Comparison of ENCODE assay signal across 14 mouse cellular contexts in genomic region chr2:178631336-178631735, GRCm38 (mm10).
DNase-seq lines count a peak whose midpoint lies in the region; ATAC-seq and TF ChIP-seq lines count a peak whose summit lies in the region.
"Had no signal": no experiment of that assay in that cellular context is flagged by ENCODE, and none has a peak within 500 bp of the region (broad histone marks: within the 10 kb centered on the region; RNA-seq: fewer than 3 reads in every experiment).

No protein-coding gene starts in this region.

- H3K27ac ChIP-seq in heart, embryonic 12.5 days (ENCODE audit: poor library complexity, severe bottlenecking): no peak overlapping the region
- H3K27ac ChIP-seq in stomach, embryonic 15.5 days: peak overlapping the region; percentile 62
- no peak overlapping the region for H3K27ac ChIP-seq in stomach, postnatal 0 days (replicated peaks)
- no peak overlapping the region for H3K27ac ChIP-seq in kidney, postnatal 0 days
- no peak overlapping the region for H3K27ac ChIP-seq in stomach, embryonic 16.5 days (ENCODE audit: low read length)

- H3K9ac ChIP-seq in heart, embryonic 12.5 days: no peak overlapping the region
- H3K9ac ChIP-seq in stomach, embryonic 15.5 days: no peak overlapping the region
- no peak overlapping the region for H3K9ac ChIP-seq in stomach, postnatal 0 days (ENCODE audit: low read length)
- H3K9ac ChIP-seq in kidney, postnatal 0 days (ENCODE audit: low read depth, low read length): no peak overlapping the region
- no peak overlapping the region for H3K9ac ChIP-seq in stomach, embryonic 16.5 days (ENCODE audit: low read length)

- peak; percentile 33 to 50 for DNase-seq in heart, adult 18-20 months
- no peak for DNase-seq in stomach, postnatal 0 days (ENCODE audit: low spot score)
- no peak for DNase-seq in kidney, postnatal 0 days (ENCODE audit: low spot score)
- no peak for DNase-seq in retina, postnatal 1 day
- DNase-seq in cerebellum, postnatal 14 days: no peak
- DNase-seq: B cell, adult 2 months; cerebellum, adult 9-11 months; lung, adult 18-20 months; right cerebral cortex, postnatal 25 days had no signal

- no peaks in the 10 kb centered on the region for H3K9me3 ChIP-seq in heart, embryonic 12.5 days (replicated peaks)
- H3K9me3 ChIP-seq in stomach, embryonic 15.5 days: no peaks in the 10 kb centered on the region
- H3K9me3 ChIP-seq in stomach, postnatal 0 days (ENCODE audit: control insufficient read depth, low read length): no peaks in the 10 kb centered on the region
- no peaks in the 10 kb centered on the region for H3K9me3 ChIP-seq in kidney, postnatal 0 days (replicated peaks; ENCODE audit: low read length)
- H3K9me3 ChIP-seq in stomach, embryonic 16.5 days (replicated peaks; ENCODE audit: control insufficient read depth, low read length): no peaks in the 10 kb centered on the region

- 47% methylated on average over 3 of the region's 3 CpGs for WGBS in heart, embryonic 12.5 days
- WGBS in stomach, embryonic 15.5 days: 41% methylated on average over 3 of the region's 3 CpGs
- WGBS in stomach, postnatal 0 days: 48% methylated on average over 3 of the region's 3 CpGs
- 21% methylated on average over 3 of the region's 3 CpGs for WGBS in kidney, postnatal 0 days
- WGBS in stomach, embryonic 16.5 days: 30% methylated on average over 3 of the region's 3 CpGs

- no peak overlapping the region for H3K4me2 ChIP-seq in heart, embryonic 12.5 days
- H3K4me2 ChIP-seq in stomach, embryonic 15.5 days: no peak overlapping the region
- H3K4me2 ChIP-seq in stomach, postnatal 0 days (replicated peaks; ENCODE audit: low read depth): no peak overlapping the region
- H3K4me2 ChIP-seq in kidney, postnatal 0 days (ENCODE audit: low read length): no peak overlapping the region
- H3K4me2 ChIP-seq in stomach, embryonic 16.5 days (ENCODE audit: low read depth, low read length): no peak overlapping the region

- no peaks in the 10 kb centered on the region; the same call in none of the 2 replicates for H3K27me3 ChIP-seq in heart, embryonic 12.5 days (replicated peaks)
- no peaks in the 10 kb centered on the region for H3K27me3 ChIP-seq in stomach, embryonic 15.5 days (replicated peaks)
- H3K27me3 ChIP-seq in stomach, postnatal 0 days (ENCODE audit: control insufficient read depth, insufficient read depth, low read length): no peaks in the 10 kb centered on the region
- H3K27me3 ChIP-seq in kidney, postnatal 0 days (ENCODE audit: insufficient read depth, low read length): no peaks in the 10 kb centered on the region
- peaks cover 3% of the 10 kb centered on the region; the same call in 1 of the 2 replicates for H3K27me3 ChIP-seq in stomach, embryonic 16.5 days (ENCODE audit: control insufficient read depth, insufficient read depth, low read length)

- peaks cover 11% of the 10 kb centered on the region for H3K4me1 ChIP-seq in heart, embryonic 12.5 days (replicated peaks)
- H3K4me1 ChIP-seq in stomach, embryonic 15.5 days: peaks cover 34% of the 10 kb centered on the region
- no peaks in the 10 kb centered on the region for H3K4me1 ChIP-seq in stomach, postnatal 0 days (replicated peaks; ENCODE audit: control insufficient read depth, insufficient read depth)
- peaks cover 18% of the 10 kb centered on the region; the same call in 1 of the 2 replicates for H3K4me1 ChIP-seq in kidney, postnatal 0 days (replicated peaks; ENCODE audit: insufficient read depth, low read length)
- peaks cover 33% of the 10 kb centered on the region for H3K4me1 ChIP-seq in stomach, embryonic 16.5 days (ENCODE audit: control insufficient read depth, insufficient read depth, low read length)

- no peak overlapping the region for H3K4me3 ChIP-seq in heart, embryonic 12.5 days
- H3K4me3 ChIP-seq in stomach, embryonic 15.5 days (replicated peaks): no peak overlapping the region
- no peak overlapping the region for H3K4me3 ChIP-seq in stomach, postnatal 0 days (ENCODE audit: low read depth, low read length)
- H3K4me3 ChIP-seq in kidney, postnatal 0 days (replicated peaks; ENCODE audit: low read depth, low read length): no peak overlapping the region
- H3K4me3 ChIP-seq in stomach, embryonic 16.5 days (replicated peaks; ENCODE audit: low read length): no peak overlapping the region

- TF ChIP-seq CTCF in stomach, postnatal 0 days (IDR thresholded peaks at IDR 0.05; ENCODE audit: low read depth): no peak
- TF ChIP-seq CTCF in kidney, postnatal 0 days (IDR thresholded peaks at IDR 0.05; ENCODE audit: low read depth): no peak

- no peak for ATAC-seq in heart, embryonic 12.5 days (ENCODE audit: insufficient number of reproducible peaks, low FRiP score)
- ATAC-seq in stomach, embryonic 15.5 days (ENCODE audit: insufficient read depth, low FRiP score, low read depth): no peak
- ATAC-seq in stomach, postnatal 0 days (ENCODE audit: low FRiP score, low TSS enrichment): no peak
- ATAC-seq in kidney, postnatal 0 days (replicated peaks; ENCODE audit: low FRiP score, low read depth): peak; percentile 25
- ATAC-seq in stomach, embryonic 16.5 days (ENCODE audit: insufficient read depth, low FRiP score): peak; percentile 21; the same call in 1 of the 2 replicates
- ATAC-seq: forebrain, embryonic 16.5 days; inflammation-experienced regulatory T-cells, adult 6 months had no signal

- no peak for TF ChIP-seq EP300 in stomach, postnatal 0 days (optimal IDR thresholded peaks at IDR 0.05)

- no peaks in the 10 kb centered on the region for H3K36me3 ChIP-seq in heart, embryonic 12.5 days
- H3K36me3 ChIP-seq in stomach, embryonic 15.5 days: no peaks in the 10 kb centered on the region
- no peaks in the 10 kb centered on the region for H3K36me3 ChIP-seq in stomach, postnatal 0 days (ENCODE audit: control insufficient read depth, insufficient read depth, low read length)
- H3K36me3 ChIP-seq in kidney, postnatal 0 days (ENCODE audit: insufficient read depth, low read length): no peaks in the 10 kb centered on the region
- H3K36me3 ChIP-seq in stomach, embryonic 16.5 days (ENCODE audit: control insufficient read depth, insufficient read depth, low read length): no peaks in the 10 kb centered on the region

Comparison
In these comparisons a context has a peak if more than half of its experiments do, and no peak if none do; other contexts are left out.
1. ATAC-seq: peak in kidney, postnatal 0 days (single experiment) and stomach, embryonic 16.5 days (single experiment); none in heart, embryonic 12.5 days (single experiment), stomach, embryonic 15.5 days (single experiment) and stomach, postnatal 0 days (single experiment).
2. DNase-seq: peak in heart, adult 18-20 months (2 of 2); none in stomach, postnatal 0 days (single experiment), kidney, postnatal 0 days (single experiment), retina, postnatal 1 day (single experiment) and cerebellum, postnatal 14 days (0 of 2).